Mouse (Mus musculus) embryo, embryonic 11.5 days (tissue): ENCODE measurements at regions not wholly inside any gene's neighbourhood (a gene's known extent, or its start where the extent isn't known, plus 50 kb on each side); places are given as distances from the start of the nearest gene placed in this dataset.

Experiments used
- DNase-seq: peaks from one replicate; pipeline ENCODE4 v3.0.0-alpha.2; 2012; ENCODE audit warnings: low read depth, low spot score

- DNase-seq: no peak
These were observed 252.2 kb downstream of the S1pr1 start for GRCm38 (mm10) chr3:115462623-115463022.
